Mouse (Mus musculus) liver, adult (tissue): ENCODE results near the gene Rab5a.

Source experiments
- GATA4 ChIP-seq: IDR thresholded peaks from 2 replicates; pipeline ENCODE4 v1.6.1; 2014; ENCODE audit warnings: mild to moderate bottlenecking, low read length; ENCODE audit not compliant: insufficient replicate concordance

Gene Rab5a

DNA sequence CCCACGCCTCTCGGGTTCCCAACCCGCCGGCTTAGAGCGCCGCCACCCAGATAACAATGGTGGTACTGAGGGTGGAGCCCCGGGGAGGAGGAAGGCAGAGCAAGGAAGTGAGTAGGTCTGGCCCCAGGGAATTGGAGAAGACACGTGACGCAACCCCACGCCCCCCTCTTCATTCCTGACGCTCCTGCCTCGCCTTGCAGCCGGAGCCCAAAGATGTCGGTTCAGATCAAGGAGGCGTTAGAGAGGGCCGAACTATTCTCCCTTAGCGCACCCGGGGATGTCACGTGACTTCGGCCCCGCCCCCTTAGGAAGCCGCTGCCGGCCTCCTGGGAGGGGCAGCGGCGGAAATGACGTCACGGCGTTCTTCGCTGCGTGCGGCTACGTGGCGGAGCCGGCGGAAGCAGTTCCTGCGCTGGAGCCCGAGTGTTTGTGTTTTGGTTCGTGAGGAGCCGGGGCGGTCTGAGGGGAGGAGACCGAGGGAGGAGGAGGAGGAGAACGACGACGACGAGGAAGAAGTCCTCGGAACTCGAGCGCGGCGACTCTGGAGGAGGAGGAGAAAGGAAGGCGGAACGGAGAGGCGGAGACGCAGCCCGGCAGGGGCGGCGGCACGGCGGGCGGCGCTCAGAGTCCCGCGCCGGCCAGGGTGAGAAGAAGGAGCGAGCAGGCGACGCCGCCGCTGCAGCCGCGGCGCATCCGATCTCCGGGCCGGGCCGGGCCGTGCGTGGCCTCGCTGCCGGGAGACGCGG lies at the start of gene Rab5a:
Gene Rab5a (plus strand): TSS at position 377 of the 746 bp plus-strand sequence.
- peak; percentile 73; the same call in 1 of the 2 replicates for TF ChIP-seq GATA4

DNA sequence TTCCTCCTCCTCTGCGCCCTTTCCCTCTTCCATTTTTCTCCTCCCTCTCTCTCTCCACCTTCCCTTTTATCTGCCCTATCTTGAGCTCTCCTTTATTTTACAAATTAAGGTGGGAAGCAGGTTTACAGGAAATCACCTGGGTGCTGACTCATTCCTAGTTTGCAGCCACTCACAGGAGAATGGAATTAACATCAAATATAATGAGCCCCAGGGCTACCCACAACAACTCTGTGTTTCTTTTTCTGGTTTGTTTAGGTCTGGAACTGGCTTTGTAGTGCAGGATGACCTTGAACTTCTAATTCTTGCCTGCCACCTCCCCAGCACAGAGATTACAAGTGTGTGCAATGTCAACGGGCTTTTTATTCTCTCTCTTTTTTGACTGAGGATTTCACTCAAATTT lies 22.9 kb upstream of the Rab5a start:
- TF ChIP-seq GATA4: no peak

DNA sequence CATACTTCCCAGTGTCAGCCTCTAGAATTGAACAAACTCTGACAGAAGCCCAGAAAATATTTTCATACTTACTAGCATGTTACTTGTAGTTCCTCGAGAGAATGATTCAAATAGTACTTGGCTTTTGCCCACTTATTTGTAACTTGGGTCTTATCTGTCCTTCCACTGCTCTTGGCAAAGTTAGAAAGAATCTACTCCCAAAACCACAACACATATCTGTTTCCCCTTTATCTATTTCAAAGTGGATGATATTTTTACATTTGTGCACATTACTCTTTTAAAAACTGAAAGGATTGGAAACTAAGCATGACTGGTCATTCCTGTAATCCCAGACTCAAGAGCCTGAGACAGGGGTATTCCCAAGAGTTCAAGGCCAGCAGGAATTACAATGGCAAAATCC lies 22.3 kb upstream of the Rab5a start:
- no peak for TF ChIP-seq GATA4

DNA sequence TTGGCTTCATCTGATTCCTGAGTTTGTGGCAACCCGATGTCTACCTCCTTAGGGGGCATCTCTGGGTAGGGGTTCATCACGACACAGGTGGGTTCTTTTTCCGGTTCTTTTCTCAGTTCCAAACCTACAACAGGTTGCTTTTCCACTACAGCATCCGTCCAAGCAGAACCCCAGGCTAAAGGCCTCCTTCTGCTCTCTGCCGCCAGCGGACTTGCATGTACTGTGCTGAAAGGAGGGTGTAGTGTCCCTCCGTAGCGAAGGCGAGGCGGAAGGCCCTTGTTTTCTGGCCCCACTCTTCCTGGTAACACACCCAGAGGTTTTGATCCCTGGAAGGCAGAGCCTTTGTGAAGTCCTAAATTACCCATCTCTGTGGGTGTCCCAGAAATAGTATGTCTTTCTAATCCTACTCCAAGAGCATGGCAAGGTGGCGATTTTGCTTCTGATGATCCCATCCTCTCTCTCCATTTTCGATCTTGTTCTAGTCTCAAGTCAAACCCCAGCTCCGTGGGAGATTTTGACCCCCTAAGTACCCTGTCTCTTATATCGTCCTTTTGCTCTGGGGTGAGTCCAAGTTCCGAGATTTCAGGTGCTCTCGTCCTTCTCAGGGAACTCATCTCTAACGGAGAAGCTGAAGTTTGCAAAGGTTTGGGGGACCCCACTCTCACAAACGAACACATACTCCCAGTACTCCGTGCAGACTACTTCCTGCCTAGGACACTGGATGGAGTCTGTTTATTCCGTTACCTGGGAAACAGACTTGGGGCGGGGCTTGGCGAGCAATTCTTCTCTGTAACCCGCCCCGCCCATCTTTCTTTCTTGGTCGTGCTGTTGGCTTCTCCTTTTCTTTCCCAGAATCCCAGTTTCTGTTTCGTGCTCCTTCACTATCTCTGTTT lies 16.2 kb upstream of the Rab5a start, which contains the start of gene Efhb:
Gene Efhb (minus strand): TSS at position 719 of the 893 bp plus-strand sequence.
- TF ChIP-seq GATA4: no peak

DNA sequence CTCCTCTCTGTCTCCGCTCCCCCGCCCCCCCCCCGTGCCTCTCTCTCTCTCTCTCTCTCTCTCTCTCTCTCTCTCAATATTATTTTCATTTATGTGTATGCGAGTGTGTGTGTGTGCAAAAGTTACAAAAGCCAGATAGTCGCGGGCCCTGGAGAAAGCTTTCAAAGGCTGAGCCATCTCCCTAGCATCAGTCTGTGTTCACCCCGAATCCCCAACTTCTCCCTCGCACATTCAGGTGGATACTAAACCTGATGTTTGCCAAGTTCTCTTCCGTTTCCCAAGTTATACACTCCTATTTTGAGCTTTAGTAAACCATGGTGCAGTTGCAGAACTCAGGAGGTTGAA lies 15.6 kb upstream of the Rab5a start:
- no peak for TF ChIP-seq GATA4

DNA sequence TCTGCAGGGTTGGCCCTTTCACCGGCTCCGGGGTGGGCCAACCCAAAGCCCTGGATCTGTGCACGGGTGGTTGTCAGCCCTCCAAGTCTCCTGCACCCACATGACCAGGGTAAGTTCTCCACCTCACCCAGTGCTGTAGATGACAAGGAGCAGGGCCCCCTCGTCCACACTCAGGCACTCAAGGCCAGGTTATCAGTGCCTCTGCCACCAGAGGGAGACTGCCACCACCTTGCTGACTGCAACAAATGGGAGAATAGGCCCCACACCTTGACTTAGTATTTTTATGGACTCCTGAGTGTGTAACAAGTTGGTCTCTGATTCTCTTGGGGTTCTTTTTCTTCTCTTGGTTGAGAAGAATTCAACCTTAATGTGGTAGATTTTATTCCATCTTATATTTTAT lies 13.5 kb upstream of the Rab5a start:
- TF ChIP-seq GATA4: no peak

DNA sequence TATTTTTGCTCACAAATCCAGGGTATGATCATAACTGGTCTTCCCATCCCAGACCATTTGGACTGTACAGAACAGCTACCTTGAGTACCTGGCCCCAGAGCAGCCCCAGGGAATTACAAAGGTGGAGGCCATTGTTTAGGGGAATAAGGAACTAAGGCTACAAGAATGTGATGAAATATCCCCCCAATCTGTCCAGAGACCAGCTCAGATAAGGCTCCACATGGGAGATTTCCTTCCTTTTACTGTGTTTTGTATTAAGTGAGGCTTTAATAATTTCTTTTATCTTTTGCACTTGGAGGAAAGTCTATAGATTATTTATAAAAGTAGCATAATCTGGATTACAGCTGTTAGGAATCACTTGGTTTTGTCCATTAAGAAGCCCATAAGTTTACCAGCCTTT lies 10.3 kb upstream of the Rab5a start:
- no peak for TF ChIP-seq GATA4

DNA sequence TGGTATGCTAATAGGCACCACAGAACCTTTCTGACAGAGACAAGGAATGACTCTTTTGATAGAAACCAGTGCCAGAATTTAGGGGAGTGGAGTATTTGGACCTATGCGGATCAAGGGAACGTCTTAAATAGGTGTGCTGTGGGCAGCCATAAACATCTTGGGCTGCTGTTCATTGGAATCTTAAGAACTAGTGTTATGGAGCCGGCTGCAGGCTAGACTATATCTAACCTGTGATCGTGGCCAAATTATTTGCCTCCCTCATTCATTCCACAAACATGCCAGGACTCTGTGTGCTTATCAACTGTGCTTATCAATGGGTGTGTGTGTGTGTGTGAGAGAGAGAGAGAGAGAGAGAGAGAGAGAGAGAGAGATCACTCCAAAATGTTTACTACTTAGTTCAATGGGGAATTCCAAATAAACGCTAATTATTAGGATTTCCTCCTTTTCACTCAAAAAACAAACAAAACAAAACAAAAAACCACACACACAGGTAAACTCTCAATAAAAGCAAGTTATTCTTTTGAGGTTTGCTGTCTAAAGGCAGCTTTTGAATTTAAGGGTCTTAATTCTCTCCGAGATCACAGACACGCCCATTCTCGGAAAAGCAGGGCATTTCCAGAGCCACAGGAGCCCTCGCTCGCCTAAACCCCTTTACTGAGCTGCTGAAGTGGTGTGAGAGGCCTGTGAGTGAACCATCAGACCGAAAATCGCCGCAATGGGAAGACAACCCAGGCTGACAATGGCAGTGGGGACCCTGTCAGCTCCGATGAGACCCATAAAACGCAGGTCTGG lies 772 bp upstream of the Rab5a start:
- peak; percentile 79 for TF ChIP-seq GATA4

DNA sequence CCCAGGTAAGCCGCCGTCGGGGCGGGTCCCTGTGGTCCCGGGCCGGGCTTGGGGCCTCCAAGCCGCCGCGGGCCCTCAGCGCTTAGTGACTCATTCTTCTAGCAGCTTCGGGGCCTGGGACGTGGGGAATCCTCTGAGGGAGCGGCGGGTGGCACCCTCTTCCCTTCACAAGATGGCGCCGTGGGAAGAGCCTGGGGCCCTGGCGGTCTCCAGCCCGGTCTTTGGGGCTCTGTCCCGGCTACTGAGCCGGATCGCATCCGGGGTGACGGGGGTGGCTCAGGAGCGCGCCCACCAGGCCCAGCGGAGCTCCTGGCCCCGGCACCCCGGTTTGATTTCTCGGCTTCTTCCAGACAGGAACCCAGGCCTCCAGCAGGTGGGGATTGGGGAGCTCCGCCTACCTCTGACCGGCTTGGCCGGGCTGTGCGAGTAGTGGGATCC lies 589 bp downstream of the Rab5a start:
- no peak for TF ChIP-seq GATA4

DNA sequence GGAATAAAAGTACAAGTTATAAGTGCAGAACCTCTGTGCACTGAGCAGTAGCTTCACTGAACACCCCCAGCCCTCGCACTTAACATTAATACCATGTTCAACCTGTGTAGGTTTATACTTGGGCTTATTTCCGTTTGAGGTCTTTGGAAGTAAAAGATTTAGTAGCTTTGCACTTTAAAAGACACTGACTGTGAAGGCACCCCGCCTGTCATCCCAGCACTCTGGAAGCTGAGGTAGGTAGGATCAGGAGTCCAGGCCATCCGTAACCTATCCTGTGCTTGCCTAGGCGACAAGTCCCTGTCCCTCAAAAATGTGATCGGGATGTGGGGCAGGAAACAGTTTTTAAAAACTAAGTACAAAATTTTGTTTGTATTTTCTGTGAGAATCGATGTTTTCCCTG lies 1.4 kb downstream of the Rab5a start:
- TF ChIP-seq GATA4: no peak

DNA sequence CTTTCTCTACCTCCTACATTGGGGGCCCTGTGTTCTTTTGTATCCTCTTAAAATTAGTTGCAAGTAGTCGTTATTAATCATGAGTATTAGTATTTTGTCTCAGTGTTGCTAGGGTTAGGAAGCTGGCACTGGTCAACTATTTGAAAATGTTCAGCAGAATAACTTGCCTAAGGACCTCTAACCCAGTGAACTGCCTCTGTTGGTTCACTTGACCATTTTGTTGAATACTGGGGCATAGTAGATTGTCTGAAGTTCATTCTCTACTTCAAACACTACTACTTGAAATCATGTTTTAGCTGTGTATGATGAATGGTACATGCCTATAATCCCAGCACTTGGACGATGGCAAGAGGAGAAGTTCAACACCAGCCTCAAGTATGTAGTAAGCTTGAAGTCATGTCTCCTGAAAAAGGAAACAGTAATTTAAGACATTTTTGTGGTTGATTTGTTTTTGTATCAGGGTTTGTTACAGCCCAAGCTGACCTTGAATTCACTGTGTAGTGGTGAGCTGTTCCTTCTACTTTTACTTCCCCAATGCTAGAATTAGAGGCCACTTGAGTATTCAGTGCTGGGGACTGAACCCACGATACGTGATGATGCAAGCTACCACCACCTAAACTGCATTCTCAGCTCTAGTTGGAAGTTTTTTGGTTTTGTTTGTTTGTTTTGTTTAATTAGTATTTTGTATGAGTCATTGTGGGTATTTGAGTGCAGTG lies 9.4 kb downstream of the Rab5a start:
- TF ChIP-seq GATA4: no peak

DNA sequence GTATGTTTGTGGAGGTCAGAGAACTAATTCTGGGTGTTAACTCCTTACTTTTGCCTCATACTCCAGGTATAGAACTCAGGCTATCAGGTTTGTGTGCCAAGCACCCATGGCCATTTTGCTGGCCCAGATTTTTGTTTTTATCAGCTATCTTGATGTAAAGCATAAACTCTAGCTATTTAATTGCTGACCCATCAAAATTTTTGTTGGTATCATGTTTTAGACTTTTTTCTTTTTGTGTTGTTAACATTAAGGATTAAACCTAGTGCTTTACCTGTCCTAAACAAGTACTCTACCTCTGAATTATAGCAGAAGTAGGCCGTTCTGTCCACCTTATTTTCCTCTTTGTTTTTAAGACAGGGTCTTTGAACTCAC lies 10.0 kb downstream of the Rab5a start:
- no peak for TF ChIP-seq GATA4

DNA sequence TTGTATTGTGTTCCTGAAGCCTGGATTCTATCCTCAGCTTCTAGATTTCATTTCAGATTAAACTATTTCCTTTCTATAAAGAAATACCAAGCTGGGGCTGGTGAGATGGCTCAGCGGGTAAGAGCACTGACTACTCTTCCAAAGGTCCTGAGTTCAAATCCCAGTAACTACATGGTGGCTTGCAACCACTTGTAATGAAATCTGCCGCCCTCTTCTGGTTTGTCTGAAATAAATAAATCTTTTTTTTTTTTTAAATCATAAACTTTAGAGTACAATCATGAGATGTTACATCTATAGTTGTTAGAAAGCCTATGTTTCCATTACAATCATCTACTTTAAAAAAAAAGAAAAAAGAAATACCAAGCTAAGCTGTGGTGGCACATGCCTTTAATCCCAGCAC lies 23.9 kb downstream of the Rab5a start:
- no peak for TF ChIP-seq GATA4

DNA sequence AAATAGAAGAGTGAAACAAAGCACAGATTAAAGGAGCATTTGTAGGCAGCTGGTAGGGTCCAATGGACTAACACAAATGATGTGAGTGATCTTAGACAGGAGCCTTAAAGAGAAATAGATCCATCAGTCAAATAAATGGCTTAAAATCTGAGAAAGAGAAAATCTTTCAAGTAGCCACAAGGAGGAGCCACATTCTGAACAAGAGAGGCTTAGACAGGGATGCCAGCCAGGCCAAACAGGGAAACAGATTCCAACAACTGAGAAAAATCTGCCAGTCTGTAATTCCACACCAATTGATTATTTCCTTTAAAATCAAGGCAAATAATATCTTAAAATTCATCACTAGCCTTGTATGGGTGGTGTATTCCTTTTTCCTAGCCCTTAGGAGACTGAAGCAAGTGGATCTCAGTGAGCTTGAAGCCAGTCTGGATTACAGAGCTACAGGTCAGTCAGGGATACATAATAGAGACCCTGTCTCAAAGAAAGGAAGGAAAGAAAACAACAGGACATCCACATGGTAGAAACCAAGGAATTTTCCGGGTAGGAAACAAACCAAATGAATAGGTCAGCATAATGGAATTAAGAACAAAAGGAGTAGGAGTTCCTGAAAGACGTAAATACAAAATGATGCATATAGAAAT lies 33.4 kb downstream of the Rab5a start:
- no peak for TF ChIP-seq GATA4

DNA sequence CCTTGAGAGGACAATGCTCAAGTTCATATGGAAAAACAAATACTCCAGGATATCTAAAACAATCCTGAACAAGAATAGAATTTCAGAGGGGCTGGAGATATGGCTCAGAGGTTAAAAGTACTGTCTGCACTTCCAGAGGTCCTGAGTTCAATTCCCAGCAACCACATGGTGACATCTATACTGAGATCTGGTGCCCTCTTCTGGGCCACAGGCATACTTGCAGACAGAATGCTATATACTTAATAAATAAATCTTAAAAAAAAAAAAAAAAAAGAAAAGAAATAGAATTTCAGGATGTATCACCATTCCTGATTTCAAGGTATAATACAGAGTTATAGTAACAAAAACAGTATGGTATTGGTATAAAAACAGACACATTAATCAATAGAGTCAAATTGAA lies 40.3 kb downstream of the Rab5a start:
- no peak for TF ChIP-seq GATA4

DNA sequence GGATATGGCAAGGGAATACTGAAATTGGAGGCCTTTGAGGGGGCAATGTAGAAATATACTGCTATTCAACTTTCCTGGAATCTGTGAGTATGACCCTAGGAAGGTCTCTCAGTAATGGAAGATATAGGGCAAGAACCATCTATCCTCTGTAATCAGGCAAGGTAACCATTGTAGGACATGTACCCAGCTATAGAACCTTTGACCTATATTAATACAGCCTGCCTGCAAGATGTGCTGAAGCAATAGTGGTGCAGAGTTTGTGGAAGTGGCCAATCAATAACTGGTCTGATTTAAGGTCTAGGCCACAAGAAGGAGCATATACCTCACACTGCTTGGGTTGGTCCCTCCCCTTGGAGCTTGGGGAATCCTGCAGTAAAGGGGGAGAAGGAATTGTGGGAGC lies 41.5 kb downstream of the Rab5a start:
- no peak for TF ChIP-seq GATA4
